Mouse (Mus musculus) cerebellum, adult (tissue): ENCODE results near the gene Fbxw8.
A peak's percentile ranks its signal among the peaks of the same experiment; 100 is the strongest.

Experiments
- ATAC-seq: cut with Nextera tagmentation; 2 replicates; pipeline ENCODE4 v1.9.2; 2017; ENCODE audit warnings: mild to moderate bottlenecking, moderate library complexity, mixed read lengths; ENCODE audit not compliant: insufficient number of reproducible peaks, low FRiP score, low TSS enrichment

The Fbxw8 gene

DNA sequence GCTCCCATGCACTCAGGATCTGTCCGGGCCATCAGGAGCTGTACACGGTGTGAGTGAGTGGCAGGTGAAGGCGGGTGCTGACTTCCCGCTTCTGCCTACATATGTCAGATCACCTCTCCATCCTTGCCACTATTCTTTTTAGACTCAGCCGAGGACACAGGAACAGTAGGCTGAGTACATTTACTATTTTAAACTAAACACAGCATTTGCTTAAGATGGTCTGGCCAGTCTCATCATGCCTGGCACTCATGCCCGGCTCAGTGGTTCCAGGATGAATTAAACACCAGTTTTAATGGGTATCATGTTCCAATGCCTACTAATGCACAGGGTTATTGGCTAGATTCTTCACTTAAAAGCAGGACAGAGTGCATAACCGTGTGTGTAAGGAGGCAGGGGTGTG is 42.2 kb downstream of the Fbxw8 start:
- ATAC-seq: no peak

DNA sequence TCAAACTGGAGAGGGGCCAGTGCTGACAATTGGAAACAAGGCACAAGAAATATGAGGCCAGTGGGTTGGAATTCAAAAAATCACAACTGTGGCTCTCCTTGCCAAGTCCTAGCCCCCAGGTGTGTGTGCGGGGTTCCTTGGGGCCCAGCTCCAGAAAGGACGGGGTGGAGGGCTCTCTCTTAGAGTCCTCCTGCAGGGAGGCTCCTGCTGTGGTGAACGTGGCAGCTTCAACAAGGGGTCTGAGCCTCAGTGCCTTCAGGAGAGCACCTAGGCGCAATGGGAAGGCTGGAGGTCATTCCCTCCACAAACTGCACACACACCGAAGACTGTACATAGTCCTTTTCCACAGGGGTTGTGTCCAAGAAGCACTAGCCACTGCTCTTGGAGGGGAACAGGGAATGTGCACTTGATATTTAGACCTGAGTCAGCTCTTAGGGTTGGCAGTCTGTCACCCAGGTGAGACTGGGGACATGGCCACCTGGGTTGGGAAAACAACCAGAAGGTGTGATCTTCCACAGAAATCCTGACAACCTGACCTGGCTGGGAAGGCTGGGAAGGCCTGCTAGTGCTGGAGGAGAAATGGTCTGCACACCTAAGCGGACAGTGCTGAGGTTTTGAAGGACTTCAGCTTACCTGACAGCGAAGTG is 46.3 kb downstream of the Fbxw8 start:
- peak; percentile 4; the same call in 1 of the 2 replicates for ATAC-seq

DNA sequence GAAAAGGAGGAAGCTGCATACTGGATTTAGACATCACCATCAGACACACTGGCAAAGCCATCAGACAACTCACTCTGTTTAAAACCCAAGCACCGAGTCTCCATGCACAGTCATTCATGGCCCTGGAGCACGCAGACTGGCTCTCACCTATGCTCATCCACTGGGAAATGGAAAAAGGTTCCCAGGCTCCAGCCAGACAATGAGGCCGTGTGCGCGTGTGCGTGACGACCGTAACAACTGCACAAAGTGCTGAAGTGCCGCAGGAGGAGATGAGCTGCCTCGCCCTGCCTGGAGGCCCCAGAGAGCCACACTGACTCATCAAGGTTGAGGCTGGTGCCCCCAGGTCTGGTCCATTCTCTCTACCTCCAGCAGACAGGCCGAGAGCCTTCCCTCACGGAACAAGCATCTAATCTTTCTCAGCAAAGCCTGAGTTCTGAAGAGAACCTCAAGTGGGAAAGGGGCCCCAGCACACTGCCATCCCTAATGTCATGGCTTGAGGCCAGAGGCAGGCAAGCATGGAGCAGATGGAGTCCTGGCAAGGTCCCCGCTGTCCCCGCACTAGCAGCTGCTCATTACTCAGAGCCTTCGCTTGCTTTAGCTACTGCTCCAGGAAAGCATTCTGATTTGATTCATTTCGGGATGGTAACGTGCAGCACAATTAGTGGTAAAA is 47.0 kb downstream of the Fbxw8 start:
- peak; percentile 76 for ATAC-seq

DNA sequence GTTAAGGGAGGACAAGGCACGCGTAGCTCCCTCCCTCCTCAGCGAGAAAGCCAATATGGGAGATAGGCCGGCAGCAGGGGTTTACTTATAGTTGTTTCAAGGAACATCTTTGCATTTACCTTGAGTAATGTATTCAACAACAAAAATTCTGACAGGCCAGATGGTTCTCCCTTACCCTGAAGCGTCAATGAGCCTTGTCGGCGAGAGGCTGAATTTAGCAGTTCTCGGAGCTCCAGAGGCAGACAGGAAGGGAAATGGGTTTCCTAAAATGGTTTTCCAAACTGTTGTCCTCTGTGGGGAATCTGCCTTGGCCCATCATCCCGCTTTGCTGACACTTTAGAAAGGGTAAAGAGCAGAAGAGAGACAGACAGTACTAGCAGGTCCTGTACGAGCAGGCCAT is 48.6 kb downstream of the Fbxw8 start:
- no peak for ATAC-seq

DNA sequence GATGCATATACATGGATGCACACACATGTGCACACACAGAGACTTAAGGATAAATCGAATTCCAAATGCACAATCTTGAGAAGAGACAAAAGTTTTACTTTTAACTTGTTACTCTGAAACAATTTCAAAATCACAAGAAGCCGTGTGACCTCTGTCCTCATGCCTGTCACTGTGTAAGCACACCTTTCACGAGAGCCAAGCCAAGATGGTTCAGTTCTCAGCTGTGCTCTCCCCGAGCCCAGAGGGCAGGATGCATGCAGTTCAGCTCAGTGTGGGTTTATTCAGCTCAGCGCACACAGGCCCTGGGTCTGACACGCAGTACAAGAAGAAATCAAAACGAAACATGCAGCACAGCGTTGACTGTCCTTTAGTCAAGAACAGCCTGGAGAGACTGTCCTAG is 49.7 kb downstream of the Fbxw8 start:
- no peak for ATAC-seq

DNA sequence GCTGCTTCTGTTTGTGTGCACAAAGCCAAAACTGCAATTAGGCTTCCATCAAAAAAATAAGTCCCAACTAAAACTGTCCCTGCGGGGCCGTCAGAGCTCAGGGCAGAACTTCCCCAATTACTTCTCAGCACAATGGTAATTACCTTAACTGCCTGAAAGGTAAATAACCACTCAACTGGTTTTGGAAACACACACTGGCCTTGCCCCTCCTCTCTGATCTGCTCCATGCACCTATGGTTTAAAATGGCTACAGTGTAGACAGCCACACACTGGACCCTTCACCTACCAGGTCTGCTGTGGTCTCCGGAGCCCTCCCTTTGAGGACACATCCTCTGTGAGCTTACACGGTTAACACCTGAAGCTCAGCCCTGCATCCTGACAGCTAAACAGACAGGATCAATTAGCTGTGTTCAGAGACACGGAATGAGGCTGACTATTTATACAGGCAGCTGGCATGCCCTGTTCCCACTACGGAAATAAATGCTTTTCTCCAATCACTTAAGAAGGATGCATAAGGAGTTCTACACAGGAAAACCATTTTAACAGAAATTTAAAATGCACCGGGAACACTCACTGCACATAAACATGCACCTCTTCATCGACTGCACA is 55.3 kb downstream of the Fbxw8 start:
- no peak for ATAC-seq

DNA sequence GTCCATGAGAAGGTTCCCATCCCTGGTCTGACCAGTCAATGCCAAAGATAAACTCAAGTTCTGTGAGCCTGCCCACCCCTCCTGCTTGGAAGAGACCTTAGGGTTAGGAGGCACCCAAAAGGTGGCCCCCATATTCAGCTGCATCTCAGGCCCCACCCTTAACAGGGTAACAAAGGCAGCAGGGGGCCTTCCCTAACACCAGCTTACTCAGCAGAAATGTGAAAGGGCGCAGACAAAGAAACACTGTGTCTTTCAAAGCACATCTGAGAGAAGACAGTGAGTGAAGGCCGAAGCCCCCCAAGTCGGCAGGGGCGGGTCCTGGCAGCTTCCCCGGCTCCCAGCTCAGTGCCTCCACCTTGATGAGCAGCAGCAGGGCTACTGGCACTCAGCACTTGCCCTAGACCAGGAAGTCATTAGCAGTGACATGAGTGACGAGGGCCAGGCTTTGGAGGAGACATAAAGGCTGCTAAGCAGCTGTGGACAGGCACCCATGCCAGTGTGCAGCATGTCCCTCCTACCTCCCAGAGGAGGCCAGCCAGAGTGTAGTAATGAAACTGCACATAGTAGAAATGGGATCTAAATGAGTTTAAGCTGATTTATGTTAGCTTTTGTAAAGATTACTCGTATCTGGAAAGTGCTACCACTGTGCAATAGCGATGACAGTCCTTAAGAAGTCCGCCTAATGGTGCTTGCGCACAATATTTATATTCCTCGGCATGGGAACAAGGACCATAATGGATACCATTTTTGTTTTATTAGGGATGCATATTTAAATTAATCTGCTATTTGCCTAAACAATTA is 56.0 kb downstream of the Fbxw8 start:
- ATAC-seq: no peak

DNA sequence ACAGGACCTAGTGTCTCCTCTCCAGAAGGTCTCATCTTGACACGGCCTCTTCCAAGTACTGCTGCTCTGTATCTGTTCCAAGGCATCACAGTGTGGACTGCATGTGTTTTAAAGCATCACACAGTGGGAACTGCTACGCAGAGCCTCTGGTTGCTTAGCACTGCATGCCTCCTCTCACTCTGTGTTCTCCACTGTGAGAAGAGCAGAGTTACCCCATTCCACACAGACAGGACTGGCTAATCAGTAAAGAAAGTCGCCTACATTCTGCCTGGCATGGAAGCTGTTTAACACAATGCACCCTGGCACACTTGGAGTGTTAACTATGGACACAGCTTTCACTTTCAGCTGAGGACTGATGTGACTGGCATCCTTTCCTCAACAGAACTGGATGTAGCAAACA is 58.9 kb downstream of the Fbxw8 start:
- no peak for ATAC-seq

DNA sequence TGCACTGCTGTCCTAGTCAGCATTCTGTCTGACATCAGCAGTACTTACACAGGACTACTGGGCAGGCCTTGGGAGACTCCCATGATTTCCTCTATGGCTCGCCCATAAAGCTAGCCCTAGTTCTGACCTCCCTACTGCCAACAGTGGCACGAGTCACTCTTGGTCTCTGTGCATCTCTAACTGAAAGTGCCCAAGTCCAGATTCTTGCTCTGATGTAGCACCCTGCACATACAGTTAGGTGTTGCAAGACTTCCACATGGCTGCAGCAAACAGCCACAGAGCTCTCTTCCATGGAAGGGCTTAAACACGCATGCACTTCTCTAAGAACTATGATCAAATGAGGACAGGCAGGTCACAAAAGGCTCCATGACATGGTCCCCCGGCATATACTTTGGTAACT is 59.4 kb downstream of the Fbxw8 start:
- ATAC-seq: no peak

DNA sequence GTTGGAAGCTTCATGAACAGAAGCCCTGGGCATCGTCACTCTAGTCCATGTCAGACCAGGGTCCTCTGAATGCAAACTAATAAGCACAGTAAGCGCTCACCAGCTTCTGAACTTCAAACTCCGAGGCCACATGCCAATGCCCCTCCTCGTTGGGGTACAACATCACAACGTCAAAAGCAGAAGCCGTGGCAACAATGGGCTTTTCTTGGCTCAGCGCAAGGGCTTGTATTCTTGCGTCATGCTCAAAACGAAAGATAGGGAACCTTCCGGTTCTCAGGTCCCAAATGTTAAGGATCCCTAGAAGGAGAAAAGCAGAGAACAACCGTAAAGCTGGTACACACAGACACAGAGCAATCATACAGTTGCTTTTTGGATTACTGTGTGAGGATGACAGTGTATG is 59.8 kb downstream of the Fbxw8 start:
- ATAC-seq: no peak

DNA sequence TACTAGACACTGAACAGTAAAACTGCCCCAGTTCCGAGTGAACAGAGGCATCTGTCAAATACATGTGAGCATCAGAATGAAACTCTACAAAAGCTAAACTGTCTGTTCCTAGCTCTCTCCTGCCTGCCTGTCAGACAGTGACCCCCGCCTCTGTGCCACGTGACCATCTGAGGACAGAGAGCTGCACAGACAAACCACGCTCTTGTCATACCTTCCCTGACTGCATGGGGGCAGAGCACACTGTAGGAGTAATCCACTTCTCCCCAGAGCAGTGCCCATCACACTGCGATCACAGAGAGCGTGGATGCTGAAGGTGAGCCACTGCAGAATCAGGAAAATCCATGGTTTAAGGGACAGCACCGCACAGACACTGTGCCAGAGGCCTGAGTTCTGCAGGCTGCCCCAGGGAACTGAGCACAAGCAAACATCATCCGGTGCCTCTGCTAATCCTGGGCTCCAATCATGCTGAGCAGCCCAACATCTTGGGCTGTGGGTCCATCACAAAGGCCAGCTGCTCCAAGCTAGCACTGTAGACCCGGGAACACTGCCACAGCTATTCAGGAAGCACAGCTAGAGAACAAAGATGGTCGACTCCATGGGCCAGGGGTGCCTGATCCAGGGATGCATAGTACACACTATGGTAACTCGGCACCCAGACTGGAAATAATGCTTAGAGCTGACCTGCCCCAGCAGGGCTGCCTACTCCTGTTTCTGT is 61.8 kb downstream of the Fbxw8 start:
- ATAC-seq: no peak

DNA sequence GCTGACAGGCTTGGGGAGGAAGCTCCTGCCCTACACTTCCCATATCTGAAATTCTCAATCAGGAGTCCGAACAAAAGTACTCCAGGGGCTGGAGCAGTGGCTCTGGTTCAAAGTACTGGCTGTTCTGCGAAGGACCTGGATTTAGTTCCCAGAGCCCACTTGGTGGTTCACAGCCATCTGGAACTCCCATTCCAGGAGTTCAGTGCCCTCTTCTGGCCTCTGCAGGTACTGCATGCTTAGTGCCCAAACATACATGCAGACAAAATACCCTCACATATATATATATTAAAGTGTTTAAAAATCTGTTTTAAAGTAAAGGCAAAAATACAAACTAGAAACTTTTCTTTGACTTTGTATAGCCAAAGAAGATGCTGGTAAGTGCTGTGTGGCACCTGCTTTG is 64.4 kb downstream of the Fbxw8 start:
- no peak for ATAC-seq

DNA sequence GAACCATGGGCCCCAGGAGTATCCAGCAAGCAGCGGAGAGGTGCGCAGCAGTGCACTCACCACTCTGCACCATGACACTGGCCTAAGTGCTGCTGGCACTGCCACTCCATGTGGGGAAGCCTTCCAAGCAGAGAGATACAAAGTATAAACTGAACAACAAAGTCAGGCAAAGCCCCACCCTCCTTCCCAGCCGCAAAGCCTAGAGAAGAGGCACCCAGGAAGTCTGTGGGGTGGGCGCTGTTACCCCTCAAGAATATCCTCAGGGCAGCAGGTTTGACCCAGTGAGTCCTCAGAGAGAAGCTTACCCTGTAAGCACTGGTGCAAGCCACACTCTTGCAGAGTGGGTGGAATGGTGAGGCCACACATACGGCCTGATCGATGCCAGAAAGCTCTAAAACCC is 65.2 kb downstream of the Fbxw8 start:
- no peak for ATAC-seq

DNA sequence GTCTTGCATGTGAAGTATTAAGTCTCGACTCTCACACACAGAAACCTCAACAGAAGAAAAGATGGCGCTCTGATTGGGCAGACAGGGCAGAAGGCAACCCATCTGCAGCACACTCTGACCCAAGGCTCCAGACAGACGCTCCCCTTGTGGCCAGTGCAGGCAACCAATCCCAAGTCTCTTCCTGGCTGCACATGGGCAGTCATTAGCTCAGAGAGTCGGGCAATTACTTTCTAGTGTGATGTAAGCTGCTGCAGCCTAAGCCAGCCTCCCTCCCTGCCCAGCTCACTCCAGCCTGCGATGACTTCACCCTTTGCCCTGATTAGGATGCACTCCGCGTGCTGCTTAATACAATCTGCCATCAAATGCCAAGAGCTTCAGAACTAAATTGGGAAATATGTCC is 66.2 kb downstream of the Fbxw8 start:
- ATAC-seq: peak; percentile 87

DNA sequence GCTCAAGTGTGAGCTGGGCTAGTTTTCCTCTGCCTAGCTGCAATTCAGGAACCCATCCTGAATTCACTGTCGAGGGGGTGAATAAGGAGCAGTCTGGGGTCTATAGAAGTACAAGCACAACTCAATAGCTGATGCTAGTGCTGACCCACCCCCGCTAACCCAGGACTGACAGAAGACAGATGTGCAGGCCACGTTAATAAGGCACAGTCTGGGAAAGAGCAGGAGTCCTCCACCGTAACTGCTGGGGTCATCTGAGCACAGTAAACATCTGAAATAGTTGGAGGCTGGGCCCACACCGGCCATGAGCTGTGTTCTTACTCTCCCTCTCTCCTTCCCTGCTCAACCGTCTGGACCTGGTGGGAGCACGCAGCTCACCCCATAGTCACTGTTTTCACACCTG is 68.3 kb downstream of the Fbxw8 start:
- no peak for ATAC-seq

DNA sequence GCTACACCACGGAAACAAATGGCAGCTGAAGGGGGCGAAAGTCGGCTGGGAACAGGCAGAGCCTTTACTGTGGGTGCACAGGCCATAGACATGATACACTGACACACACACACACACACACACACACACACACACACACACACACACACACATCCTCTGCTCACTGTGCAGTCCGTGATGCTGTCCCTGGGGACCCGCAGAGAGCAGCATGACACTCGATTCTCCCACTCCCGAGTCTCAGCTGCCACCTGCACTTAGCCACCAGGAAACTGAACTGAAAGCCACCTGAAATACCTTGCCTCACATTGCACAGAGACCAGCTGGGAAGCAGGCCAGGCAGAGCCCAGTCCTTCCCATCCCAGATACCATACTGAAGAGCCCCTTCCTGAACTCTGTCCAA is 70.0 kb downstream of the Fbxw8 start:
- ATAC-seq: no peak

DNA sequence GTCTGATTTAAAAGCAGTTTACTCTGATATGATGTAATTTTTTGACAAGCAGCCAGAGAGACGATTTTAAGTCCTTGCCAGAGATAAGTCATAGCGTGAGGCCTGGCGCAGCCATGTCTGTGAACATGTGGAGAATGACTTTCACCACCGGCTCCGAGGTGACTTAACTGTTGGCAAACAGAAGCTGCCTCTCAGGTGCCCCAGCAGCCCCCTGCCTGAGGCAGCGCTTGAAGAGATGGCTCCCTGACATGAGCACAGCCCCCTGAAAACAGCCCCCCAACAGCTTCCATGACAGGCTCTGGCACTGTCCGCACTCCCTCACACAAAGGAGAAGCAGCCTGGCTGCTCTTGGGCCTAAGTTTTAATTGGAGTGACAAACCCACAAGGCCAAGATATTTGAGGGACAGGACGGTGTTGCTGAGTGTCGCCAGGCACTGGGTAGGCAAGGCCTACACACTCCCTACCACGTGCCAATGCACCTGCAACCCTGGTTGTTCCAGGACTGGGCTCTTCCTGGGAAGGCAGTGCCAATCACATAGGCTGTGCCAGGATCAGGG is 71.0 kb downstream of the Fbxw8 start:
- no peak for ATAC-seq

DNA sequence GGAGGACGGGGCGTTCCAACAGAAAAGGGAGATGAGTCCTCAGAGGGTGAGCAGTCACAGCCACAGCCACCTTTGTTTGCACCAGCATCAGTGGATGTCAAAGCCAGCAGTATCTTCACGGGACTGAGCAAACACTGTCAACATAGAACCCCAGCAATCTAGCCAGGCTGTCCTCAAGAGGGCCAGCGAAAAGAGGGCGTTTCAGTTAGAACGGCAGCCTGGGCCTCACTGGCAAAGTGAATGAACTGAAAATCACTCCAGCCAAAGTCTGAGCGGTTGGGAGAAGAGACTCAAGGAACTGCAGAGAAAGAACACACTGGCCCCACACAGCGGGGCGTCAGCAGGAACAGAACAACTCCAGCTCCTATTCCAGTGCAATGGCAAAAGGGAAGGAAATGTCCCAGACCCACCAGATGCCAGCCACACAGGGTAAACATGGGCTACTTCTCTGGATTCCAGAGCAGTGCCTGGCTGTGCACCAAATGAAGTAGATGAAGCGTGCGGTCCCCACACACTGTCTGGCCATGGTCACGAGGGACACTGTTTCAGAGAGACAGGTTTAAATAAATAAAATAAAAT is 72.1 kb downstream of the Fbxw8 start:
- ATAC-seq: no peak

DNA sequence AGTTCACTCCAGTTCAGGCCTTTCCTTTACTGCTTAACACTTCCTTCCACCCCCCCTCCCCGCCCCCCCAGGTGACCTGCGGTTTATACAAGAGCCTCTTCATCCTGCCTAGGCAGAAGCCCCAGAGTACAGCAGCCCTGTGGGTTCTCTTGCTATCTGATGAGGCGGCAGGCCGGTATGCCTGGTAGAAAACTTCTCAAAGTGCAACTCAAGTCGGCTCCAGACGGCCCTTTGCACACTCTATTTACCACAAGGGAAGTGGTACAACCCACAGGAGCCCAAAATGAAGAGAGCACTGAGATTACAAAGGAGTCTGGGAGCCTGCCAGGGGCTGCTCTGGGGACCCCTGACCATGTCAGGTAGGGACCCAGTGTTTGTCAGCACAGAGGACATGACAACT is 73.3 kb downstream of the Fbxw8 start:
- ATAC-seq: no peak

DNA sequence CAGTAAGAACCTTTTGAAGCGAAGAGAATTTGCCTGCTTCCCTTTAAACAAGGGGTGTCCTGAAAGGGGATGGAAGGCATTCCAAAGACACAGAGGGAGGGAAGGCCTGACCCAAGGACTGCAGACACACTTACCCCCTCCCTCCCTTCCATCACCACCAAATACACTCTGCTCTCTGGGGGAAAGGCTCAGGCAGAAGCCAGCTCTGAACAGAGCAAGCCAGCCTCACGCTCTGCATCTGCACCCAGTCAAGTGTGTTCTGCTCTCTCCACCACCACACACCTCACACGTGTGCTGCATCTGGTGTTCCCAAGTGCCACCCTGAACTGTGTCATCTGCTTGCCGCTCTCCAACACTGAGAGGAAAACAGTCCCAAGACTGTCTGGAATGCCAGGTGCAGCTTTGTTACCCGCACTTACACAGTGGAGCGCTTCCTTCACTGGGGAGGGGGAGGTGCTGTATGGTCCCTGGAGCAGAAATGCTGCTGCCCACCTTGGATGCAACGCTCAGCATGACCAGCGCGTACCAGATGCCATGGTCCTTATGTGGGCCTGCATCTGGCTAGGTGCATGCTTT is 73.8 kb downstream of the Fbxw8 start:
- ATAC-seq: no peak
